Mouse (Mus musculus) small intestine, adult 2 months (tissue): ENCODE measurements around the gene Bmpr1b. TPM values are rescaled to one million over a fixed set of nuclear protein-coding genes. Genes with fewer than 3 reads are reported as not detected.

Source experiments
- H3K27ac ChIP-seq: fragments of 200-500 bp; 2 replicates; pipeline ENCODE4 v1.5.1; 2012; ENCODE audit warnings: low read depth, low read length, control low read depth, inconsistent platforms; ENCODE audit not compliant: insufficient read depth
- H3K27me3 ChIP-seq: fragments of 200-500 bp; 2 replicates; pipeline ENCODE4 v1.6.1; 2012; ENCODE audit warnings: mild to moderate bottlenecking, moderate library complexity, low read length, inconsistent platforms; ENCODE audit not compliant: control insufficient read depth, insufficient read depth
- H3K36me3 ChIP-seq: fragments of 200-500 bp; 2 replicates; pipeline ENCODE4 v1.6.1; 2012; ENCODE audit warnings: mild to moderate bottlenecking, low read length, control low read depth, inconsistent platforms; ENCODE audit not compliant: control insufficient read depth, insufficient read depth
- H3K4me1 ChIP-seq: fragments of 200-500 bp; 2 replicates; pipeline ENCODE4 v1.6.1; 2012; ENCODE audit warnings: low read length, inconsistent platforms, mixed read lengths; ENCODE audit not compliant: control insufficient read depth, insufficient read depth, insufficient read length
- H3K4me3 ChIP-seq: fragments of 200-500 bp; 2 replicates; pipeline ENCODE4 v1.5.1; 2012; ENCODE audit warnings: low read depth, mild to moderate bottlenecking, control low read depth, inconsistent platforms, low read length, moderate library complexity
- CTCF ChIP-seq: fragments of 200-500 bp; IDR thresholded peaks from 2 replicates; pipeline ENCODE4 v1.5.1; 2012; ENCODE audit warnings: low read depth, mild to moderate bottlenecking, control low read depth, inconsistent platforms, low read length, moderate library complexity, mixed read lengths; ENCODE audit not compliant: insufficient replicate concordance, insufficient read length; ENCODE audit errors: extremely low read depth
- POLR2A ChIP-seq: fragments of 200-500 bp; IDR thresholded peaks from 2 replicates; pipeline ENCODE4 v1.6.1; 2012; ENCODE audit warnings: low read depth, mild to moderate bottlenecking, control low read depth, inconsistent platforms, low read length, moderate library complexity
- WGBS: fragments of 180-500 bp; shearing (Covaris S2); methylation state at CpG from one replicate; pipeline ENCODE4 v1.1.7; 2018; 5-methylcytosine and 5-hydroxymethylcytosine counted together
- polyA plus RNA-seq: library from polyadenylated mRNA; depleted of rRNA; stranded (reverse); fragments of >200 nt; gene quantifications from 2 replicates; pipeline ENCODE4 v1.2.3, GENCODE M21; 2012

The Bmpr1b gene
- polyA plus RNA-seq, 1 experiment = not detected

- no peak overlapping the region for H3K4me3 ChIP-seq
- H3K36me3 ChIP-seq = no peaks in the 10 kb centered on the region
- no peaks in the 10 kb centered on the region for H3K27me3 ChIP-seq
- no peak for TF ChIP-seq POLR2A
- no peak for TF ChIP-seq CTCF
- WGBS = 74% methylated on average over 1 of the region's 1 CpGs
- no peak overlapping the region for H3K27ac ChIP-seq
- H3K4me1 ChIP-seq = no peaks in the 10 kb centered on the region
Observed at GRCm38 (mm10) chr3:141948506-141948905, 220.7 kb downstream of the Bmpr1b start.

- 77% methylated on average over 3 of the region's 3 CpGs for WGBS
- H3K4me3 ChIP-seq = no peak overlapping the region
- H3K27ac ChIP-seq = no peak overlapping the region
- H3K4me1 ChIP-seq = no peaks in the 10 kb centered on the region
- no peaks in the 10 kb centered on the region for H3K36me3 ChIP-seq
- TF ChIP-seq POLR2A (no peak), CTCF (no peak)
- no peaks in the 10 kb centered on the region for H3K27me3 ChIP-seq
Observed at GRCm38 (mm10) chr3:141948096-141948495, 221.1 kb downstream of the Bmpr1b start.

- H3K4me1 ChIP-seq = no peaks in the 10 kb centered on the region
- no peaks in the 10 kb centered on the region for H3K36me3 ChIP-seq
- H3K4me3 ChIP-seq = no peak overlapping the region
- H3K27ac ChIP-seq = no peak overlapping the region
- 87% methylated on average over 2 of the region's 2 CpGs for WGBS
- TF ChIP-seq POLR2A = no peak
- no peak for TF ChIP-seq CTCF
- no peaks in the 10 kb centered on the region for H3K27me3 ChIP-seq
Observed at GRCm38 (mm10) chr3:141946846-141947245, 222.4 kb downstream of the Bmpr1b start.

- H3K27me3 ChIP-seq = no peaks in the 10 kb centered on the region
- no peak overlapping the region for H3K4me3 ChIP-seq
- H3K36me3 ChIP-seq = no peaks in the 10 kb centered on the region
- no peak for TF ChIP-seq CTCF
- no peak for TF ChIP-seq POLR2A
- 85% methylated on average over 3 of the region's 3 CpGs for WGBS
- H3K4me1 ChIP-seq = no peaks in the 10 kb centered on the region
- H3K27ac ChIP-seq = no peak overlapping the region
Observed at GRCm38 (mm10) chr3:141943317-141943742, 225.9 kb downstream of the Bmpr1b start.

- WGBS = 87% methylated on average over 5 of the region's 5 CpGs
- no peak for TF ChIP-seq CTCF
- TF ChIP-seq POLR2A = no peak
Observed at GRCm38 (mm10) chr3:141940207-141940606, 229.0 kb downstream of the Bmpr1b start.

GRCm38 (mm10) chr3:141936594-141937272, 232.5 kb downstream of the Bmpr1b start:
- 60% methylated on average over 16 of the region's 16 CpGs for WGBS
- Histone ChIP-seq H3K4me3 (no peak overlapping the region), H3K27ac (no peak overlapping the region), H3K27me3 (no peaks in the 10 kb centered on the region), H3K36me3 (no peaks in the 10 kb centered on the region), H3K4me1 (no peaks in the 10 kb centered on the region)
- TF ChIP-seq POLR2A = no peak
- TF ChIP-seq CTCF = no peak

More at GRCm38 (mm10) chr3:141940207-141940606, 229.0 kb downstream of the Bmpr1b start:
- Histone ChIP-seq H3K4me3 (no peak overlapping the region), H3K4me1 (no peaks in the 10 kb centered on the region), H3K27ac (no peak overlapping the region), H3K36me3 (no peaks in the 10 kb centered on the region), H3K27me3 (no peaks in the 10 kb centered on the region)

- no peaks in the 10 kb centered on the region for H3K4me1 ChIP-seq
- no peak overlapping the region for H3K4me3 ChIP-seq
- TF ChIP-seq CTCF (no peak), POLR2A (no peak)
- H3K27me3 ChIP-seq = no peaks in the 10 kb centered on the region
- no peaks in the 10 kb centered on the region for H3K36me3 ChIP-seq
- WGBS = 77% methylated on average over 3 of the region's 3 CpGs
- no peak overlapping the region for H3K27ac ChIP-seq
Observed at GRCm38 (mm10) chr3:141932956-141933355, 236.3 kb downstream of the Bmpr1b start.
